Mouse (Mus musculus) adrenal gland, postnatal 10 days (tissue): ENCODE measurements around the gene Itpk1. TPM values are rescaled to one million over a fixed set of nuclear protein-coding genes. Genes with fewer than 3 reads are reported as not detected.

ENCODE experiments used
- DNase-seq: peaks from one replicate; pipeline ENCODE4 v3.0.0; 2021; ENCODE audit warnings: mixed read lengths
- long read RNA-seq, 2 experiments: library from polyadenylated mRNA; stranded (forward); transcript quantifications; one replicate each; pipeline ENCODE4 v2.0.0; 2021
- total RNA-seq, 2 experiments: library from RNA; stranded (reverse); gene quantifications; 2 replicates each; pipeline ENCODE4 v1.2.3; 2021

Itpk1 gene
- 10 to 100 TPM; 98.3 to 99.2 TPM for total RNA-seq
- long read RNA-seq, experiment 1, transcript Itpk1-201 (10 exons, 2,918 nt): major isoform, 60 of 103 reads
- long read RNA-seq, experiment 1, partial matches to known transcripts: 1 of 103 reads
- long read RNA-seq, experiment 1, other reads (novel, unspliced or antisense): 42 of 103 reads
- long read RNA-seq, experiment 2, transcript Itpk1-201 (10 exons, 2,918 nt): major isoform, 46 of 78 reads
- long read RNA-seq, experiment 2, partial matches to known transcripts: 19 of 78 reads
- long read RNA-seq, experiment 2, other reads (novel, unspliced or antisense): 13 of 78 reads

DNA sequence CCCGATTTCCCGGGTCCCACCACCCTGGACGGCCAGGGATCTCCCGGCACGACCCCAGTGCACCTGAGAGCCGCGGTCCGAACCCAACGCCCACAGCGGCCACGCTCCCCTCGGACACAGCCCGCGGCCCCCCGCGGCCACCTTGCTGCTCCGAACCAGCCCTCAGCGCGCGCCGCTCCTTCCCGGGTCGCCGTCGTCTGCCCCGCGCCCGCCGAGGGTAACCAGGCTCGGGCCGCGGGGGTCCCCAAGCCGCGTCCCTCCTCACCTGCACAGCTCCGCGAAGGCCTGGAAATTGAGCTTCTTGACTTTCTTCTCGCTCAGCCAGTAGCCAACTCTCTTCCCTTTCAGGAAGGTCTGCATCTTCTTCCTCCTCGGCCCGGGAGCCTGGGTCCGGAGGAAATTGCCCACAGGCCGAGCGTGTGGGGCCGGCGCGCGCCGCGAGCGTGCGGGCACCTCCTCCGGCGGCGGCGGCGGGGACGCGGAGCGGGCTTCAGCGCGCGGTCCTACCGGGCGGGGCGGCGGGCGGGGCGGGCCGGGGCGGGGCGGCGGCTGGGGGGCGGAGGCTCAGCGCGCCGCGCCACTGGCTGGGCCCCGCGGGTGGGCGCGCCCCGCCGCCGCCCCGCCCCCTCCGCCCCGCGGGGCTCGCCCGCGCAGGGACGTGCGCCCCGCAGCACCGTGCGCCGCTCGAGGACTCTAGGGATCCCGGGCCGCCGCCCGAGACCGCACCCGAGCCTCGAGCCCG lies at the start of gene Itpk1:
Itpk1 (minus strand) TSS at position 474 of the 742 bp plus-strand sequence.
- peak; percentile 74 for DNase-seq

DNA sequence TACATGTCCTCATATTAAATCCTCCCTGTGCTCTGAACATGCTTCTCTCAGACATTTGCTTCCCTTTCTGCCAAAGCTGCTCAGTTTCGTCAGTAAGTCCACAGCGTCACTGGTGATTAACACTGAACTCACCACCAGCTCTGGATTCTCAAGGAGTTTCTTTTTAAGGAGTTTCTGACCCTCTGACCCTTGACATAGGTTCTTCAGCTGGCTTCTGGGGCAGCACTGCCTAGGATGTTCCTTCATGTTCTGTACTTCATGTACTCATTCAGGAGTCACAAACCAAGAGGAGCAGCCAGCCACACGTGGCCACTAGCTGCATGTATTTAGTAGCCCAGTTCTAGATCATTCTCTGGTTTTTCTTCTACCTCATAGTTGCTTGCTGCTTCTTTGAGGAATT lies 43.5 kb upstream of the Itpk1 start:
- DNase-seq: no peak

DNA sequence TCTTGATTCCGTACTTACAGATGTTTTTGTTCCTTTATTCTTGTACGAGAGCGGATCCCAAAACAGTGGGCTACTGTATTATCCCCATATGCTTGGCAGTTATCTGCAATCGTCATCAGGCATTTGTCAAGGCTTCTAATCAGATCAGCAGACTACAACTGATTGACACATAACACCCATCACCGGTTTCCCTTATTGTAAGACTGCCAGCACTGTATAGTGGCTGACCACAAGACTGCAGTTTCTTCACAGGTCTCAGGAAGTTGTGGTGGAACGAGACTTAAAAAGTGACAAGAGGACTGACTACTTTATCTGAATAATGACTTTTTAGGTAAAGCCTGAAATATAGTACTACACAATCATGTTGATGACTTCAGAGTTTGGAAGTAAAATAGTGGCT lies 40.1 kb upstream of the Itpk1 start:
- no peak for DNase-seq

DNA sequence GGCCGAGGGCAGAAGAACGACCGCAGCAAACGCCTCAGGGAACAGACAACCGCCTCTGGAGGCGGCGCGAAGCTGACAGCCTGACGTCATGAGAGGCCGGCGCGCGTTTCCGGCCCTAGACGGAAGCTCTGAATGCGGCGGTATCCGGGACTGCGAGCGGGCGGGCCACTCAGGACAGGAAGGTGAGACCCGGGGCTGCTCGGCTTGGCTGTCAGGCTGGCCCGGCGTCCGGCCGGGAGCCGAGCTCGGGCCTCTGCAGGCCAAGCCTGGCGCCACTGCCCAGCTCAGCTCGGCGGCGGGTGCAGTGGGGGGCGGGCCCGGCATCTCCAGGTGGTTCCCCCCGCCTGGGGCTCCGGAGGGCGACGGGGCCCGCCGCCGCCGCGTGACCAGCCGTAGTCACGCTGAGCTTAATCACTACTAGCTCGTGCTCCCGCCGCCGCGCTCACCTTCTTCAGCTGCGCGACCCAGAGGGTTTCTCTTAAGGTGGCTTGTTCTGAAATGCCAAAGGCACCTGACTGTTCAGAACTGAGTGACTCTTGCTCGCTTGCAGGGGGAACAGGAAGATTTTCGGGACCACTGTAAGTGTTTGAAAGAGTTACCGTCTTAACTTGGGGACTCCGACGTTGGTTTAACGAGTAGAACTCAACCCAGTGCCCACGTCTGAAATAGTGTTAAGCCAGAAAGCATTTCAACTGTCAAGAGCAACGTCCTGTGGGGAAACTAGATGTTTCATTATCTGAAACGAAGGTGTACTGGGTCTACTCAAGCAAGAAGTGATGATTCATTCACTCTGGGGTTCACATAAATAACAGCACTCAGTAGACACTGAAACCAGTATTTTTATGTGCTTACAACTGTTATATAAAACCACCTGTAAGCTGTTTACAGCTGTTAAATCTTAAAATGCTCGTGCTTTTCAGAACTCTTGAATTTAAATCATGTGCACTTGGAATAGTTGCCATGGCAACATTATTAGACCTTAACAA lies 39.2 kb upstream of the Itpk1 start, which contains the start of the genes Moap1 and Tmem251:
Moap1 (minus strand) TSS at position 73 of the 986 bp plus-strand sequence.
Tmem251 (plus strand) TSS at position 174 of the 986 bp plus-strand sequence.
- DNase-seq: peak; percentile 94

DNA sequence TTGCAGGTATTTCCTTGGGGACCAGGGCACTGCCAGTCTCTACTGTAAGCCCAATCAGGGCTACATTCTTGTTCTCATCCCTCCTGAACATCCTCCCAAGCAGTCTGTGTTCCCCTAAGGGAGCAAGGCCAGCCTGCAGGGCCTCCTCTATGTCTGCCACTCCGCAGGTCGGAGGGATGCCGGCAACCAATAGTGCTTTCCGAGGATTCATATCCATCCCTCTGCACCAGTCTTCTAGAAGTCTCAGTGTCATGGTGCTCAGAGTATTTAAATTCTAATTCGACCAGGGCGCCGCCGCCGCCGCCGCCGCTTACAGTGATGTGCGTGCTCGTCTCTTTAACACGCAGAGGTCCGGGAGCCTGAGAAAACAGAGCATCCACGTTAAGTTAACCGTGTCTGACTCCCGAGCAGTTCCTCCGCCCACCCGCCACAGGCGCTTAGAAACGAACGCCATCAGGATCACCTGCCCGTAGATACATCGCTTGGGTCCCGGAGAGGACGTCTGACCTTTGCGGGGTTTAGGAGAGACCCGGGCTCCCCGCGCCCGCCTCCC lies 38.4 kb upstream of the Itpk1 start:
- no peak for DNase-seq

DNA sequence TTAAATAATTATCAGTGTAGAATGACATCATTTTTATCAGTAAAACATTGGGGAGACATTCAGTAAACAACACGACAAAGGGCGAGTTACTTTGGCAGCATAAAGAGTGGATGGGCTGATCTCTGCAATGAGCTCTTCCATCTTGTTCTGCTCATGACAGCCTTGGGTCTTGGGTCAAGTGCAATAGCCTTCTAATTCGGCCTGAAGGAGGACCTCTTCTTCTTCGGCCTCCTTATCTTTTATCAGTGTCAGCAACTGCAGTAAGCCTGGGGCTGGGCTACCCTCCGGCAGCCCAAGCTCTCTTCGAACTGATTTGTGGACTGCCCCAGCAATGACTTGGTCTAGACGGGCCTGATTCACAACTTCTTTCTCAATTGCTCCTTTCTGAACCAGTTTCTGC lies 37.3 kb upstream of the Itpk1 start:
- no peak for DNase-seq

DNA sequence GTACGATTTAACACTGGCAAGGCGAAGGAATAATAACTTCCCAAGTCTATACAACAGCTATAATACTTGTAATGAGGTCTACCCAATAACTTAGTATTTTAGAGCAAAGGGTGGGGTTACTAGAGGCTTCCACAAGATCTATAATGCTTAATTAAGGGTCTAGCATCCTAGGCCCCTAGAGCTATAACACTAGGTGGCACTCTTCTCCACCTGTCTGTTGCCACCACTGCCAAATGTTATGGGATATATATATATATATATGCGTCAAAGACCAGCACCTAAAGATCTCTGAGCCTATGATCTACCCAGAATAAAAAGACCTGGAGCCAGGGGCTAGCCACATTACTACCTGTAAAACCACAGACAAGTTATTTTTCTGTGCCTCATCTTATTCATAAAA lies 35.6 kb upstream of the Itpk1 start:
- no peak for DNase-seq

DNA sequence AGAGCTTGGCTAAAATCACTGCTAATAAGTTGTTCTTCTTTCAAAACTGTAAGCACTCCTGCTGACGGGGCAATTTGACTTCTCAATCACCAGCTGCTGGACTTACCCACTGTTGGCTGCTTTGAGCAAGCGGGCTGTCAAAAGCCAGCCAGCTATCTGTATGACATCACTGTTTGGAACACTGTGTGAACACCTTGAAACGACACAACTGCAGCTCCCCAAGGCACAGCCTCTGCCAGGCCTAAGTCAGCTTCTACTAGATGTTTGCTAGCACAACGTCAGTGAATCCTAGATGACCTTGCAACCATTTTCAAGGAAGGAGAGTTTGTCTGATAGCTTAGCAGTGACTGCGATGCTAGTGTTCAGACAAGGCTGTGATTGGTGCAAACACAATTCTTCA lies 34.4 kb upstream of the Itpk1 start:
- peak; percentile 40 for DNase-seq

DNA sequence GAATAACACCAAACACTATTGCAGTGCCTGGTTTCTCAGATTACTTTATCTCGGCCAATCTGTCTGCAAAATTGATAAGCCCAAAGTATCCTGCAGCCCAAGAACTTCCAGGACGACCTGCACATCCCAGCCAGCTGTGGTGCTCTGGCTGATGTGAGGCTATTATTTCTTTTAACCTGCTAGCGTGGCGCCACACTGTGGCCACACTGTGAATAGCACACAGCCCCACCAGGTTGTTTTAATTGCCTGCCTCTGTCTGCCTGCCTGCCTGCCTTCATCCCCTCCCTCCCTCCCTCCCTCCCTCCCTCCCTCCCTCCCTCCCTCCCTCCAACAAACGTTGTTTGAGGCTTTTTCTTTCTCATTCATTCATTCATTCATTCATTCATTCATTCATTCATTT lies 28.7 kb upstream of the Itpk1 start:
- DNase-seq: peak; percentile 78

DNA sequence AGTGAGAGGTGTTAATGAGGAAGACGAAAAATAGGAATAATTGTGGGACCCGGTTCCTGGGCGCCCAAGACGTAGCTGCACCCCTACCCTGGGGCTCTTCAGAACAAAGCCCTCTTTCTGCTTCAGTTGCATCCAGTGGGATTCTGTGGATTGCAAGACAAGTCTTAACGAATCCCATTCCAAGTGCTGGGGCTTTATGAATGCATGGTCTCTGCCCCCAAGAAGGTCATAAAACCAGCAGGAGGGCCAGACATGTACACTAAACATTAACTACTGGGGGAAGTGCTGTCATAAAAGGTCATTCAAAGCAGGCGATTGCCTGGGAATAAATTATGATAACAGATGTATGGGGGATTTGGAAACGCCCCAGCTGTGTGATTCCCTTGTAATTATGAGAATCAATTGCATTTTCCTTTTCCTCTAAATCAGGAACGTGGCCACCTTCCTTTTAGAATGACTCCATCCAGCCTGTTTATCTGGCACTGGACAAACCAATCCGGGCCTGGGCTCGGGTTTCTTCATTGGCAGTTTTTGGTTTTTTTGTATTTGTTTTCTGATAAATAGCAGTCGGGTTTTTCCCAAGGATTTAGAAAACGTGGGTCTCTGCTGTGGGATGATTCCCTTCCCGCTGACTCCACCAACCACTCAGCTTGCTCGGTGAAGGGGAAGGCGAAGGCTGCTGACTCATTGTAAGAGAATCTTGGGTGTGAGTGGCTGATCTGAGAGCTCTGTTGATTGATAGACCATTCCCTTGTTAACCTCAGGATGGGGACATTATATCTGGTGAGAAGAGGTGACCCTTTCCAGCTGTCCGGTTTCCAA lies 26.3 kb upstream of the Itpk1 start:
- peak; percentile 46 for DNase-seq

DNA sequence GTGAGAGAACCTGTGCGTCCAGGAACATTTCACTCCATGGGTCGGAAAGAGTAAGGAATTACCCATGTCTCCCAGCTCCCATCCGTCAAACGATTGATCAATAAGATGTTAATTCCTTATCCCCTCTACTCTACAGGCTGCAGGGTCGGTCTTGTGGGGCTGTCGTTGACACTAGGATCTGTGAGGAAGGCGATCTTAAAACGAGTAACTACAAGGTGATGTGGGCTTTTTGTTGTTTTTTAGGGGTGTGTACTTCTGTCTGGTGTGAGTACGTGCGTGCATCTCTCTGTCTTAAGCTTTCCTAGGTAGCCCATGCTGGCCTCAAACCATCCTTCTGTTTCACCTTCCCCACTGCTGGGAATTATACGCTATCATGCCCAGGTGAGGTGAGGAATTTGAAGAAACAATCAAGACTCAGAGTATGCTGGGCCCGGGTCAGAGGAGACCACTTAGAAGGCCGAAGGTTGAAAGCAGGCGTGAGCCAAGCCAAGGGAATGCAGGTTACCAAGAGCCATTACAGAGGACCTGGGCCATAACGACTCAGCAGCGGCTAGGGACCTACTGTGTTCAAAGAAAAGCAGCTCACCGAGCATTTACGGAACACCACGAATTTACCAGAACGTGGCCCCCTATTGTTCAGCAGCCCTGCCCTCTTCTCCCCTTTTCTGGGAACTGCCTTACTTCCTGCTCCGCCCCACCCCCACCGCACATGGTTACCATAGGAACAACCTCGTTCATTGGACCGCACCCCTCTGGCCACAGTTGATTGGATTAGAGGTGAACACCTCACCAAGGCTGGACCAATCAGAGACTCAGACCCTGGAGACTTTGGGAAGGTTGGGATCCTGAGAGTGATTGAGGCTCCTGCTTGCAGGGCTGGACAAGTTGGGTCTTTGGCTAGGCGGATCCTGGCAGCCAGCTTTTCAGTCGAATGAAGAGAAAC lies 25.4 kb upstream of the Itpk1 start:
- DNase-seq: peak; percentile 69

DNA sequence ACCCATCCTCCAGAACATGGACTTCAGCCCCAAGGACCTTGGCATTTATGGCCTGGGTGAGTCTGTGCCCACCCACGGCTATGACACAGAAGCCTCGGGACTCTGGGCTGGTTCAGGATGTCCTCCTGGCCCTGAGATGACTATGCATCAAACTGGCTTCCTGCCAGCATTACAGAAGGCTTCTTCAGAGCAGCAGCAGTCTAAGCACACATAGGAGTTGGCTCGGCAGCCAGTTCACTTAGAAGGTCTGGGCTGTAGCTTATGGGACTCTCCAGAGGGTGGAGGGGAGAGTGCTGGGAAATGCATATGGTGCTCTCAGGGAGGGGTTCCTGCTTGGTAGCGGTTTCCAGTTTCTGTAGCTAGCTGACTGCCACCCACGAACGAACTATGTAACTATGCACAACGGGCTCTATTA lies 21.0 kb upstream of the Itpk1 start:
- DNase-seq: peak; percentile 63

DNA sequence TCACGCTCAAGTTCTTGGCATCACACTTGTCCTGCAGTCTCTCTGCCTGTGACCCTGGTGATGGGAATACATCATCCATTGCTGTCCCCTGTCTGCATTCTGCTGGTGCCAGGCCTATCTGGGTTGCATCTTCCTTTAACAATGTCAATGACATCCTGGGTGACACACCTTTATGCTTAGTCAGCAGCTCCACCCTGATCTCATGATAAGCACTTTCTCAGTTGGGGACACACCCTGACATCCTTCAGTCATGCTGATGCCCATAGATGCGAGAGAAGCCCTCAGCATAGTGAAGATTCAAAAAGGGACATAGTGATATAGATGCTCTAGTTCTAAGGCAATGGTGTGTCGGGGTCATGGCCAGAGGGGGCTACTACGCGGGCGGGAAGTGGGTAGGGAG lies 20.4 kb upstream of the Itpk1 start:
- DNase-seq: no peak

DNA sequence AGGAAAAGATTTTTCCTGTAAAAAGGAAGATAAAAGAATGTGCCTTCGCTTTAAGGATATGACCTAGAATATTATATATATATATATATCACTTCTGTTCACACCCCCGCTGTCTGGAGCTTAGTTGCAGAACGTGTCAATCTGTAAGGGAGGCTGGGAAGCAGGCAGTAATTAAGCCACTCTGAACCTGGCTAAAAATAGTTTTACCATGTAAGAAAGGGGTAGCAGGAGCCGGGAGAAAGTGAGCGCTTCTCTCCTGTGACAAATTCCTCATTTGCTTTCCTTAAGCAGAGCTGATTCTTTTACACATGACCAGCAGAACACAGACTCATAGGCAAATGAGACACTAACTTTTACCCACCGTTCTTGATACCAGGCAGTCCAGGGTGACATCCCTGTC lies 19.1 kb upstream of the Itpk1 start:
- DNase-seq: no peak

DNA sequence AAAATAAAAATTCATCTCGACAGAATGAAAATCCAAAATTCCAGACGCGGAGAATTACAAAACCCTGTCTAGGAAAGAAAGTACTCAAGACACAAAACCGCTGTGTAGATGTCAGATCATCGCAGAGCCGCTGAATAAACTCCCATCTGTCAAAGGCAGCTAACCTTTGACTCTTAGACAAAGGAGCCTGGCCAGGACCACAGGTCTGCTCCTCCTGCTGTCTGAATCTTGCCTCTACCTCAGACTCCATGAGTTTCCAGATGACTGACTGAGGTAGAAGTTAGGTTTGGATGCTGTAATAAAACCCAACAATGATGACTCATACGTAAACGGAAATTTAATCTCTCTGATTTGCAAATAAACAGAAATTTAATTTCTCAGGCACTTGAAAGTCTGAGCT lies 18.2 kb upstream of the Itpk1 start:
- DNase-seq: no peak

DNA sequence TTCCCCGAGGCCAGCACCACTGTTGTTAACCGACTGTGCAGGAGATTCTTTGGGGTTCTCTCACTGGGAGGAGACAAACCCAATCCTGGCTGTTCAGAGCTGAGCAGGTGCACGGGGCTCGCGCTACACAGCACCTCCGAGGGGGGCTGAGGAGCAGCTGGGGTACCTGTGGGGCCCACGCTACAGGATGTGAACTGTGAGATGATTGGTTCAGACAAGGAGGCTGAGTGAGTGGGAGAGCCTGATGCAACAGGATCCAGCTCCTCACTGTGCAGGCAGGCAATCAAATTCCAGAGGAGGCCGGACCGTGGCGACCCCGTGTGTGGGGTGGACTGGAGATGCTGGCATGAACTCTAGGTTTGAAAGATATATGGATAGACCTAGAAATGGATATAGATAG lies 17.7 kb upstream of the Itpk1 start:
- DNase-seq: no peak

DNA sequence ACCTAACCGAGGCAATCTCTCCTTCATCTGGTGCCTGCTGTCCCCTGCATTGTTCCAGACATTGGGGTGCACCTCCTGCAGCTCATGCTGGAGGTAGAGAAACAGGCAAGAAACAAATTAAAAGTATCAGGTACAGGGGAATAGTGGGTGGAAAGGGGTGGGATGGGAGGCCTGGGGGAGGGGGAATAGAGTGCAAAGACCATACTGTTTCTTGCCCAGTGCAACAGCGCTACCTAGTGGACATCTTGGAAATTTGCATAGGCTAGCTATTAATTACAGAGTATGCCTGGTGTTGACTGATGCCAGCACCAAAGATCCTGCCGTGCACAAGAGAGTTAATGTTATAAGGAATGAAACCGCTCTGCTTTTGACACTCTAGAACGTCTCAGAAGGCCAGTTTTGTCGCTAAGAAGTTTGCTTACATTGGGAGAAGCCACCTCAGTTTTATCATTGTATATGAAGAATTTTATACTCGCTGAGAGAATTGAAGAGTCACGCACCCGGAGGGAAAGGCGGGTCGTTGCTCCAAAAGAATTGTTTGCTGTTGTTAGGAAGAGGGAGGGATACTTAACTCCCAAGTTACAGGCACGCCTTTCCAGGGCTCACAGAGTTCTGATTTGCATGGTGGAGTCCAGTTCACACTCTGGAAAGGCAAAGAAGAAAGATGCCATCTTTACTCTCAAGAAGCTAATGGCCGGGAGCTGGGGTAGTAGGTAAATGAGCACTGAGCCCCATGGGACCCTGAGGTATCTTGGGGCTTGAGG lies 15.0 kb upstream of the Itpk1 start:
- DNase-seq: peak; percentile 47

DNA sequence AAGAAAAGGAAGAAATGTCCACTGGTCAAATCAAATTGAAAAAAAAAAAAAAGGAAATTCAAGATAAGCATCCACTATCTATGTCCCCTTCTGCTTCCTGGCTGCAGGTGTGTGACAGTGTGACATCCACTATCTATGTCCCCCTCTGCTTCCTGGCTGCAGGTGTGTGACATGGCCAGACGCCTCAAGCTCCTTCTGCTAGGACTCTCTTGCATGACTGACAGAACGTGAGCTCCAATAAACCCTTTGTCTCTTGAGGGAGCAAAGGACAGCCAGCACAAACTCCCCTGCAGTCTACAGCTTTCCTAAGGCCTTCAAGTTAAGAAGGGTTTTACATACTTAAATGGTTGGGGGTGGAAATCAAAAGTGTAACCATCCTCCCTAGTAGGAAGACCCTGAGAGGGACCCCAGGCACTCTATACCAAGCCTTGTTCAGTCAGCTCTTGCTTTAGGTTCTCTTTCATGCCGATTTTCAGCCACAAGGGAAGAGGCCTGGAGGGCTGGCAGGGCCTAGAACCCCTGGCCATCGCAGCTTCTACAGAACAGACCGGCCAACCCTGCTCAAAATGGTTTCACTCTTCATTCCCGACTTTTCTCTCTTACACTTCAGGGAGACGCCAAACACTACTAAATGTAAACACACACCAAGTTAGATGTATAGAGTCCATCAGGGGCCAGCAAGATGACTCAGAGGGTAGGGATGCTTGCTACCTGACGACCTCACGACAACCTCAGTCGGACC lies 10.1 kb upstream of the Itpk1 start:
- DNase-seq: no peak

DNA sequence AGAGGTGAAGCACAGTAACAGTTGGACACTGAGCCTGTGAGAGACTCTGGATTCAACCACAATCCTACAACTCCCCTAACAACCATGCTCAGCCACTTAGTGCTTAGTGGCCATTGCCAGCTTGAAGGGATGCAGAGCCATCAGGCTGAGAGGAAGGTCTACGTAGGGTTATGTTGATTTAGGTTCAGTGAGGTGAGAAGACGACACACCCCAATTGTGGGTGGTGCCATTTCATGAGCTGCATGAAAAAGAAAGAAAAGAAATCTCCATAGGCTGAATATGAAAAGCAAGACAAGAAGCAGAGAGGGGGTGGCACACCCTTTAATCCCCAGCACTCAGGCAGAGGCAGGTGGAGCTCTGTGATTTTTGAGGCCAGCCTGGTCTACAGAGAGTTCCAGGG lies 9.4 kb upstream of the Itpk1 start:
- DNase-seq: no peak
